Mouse (Mus musculus): ENCODE results near the gene Tmem265.

Gene Tmem265

GRCm38 (mm10) chr7:127561340-127561858, at the start of gene Tmem265:
Gene Tmem265, plus strand, starts transcription at chr7:127561390.
- DNase-seq (ENCODE audit: low read depth, low spot score) = no peak

- peak; percentile 95 for DNase-seq (ENCODE audit: low read depth, low spot score)
These were observed 49.4 kb upstream of the Tmem265 start, which contains the start of gene Srcap for GRCm38 (mm10) chr7:127511808-127512230. Gene Srcap, plus strand, starts transcription at chr7:127511983.

- peak; percentile 82 for DNase-seq (ENCODE audit: low read depth, low spot score)
These were observed 48.8 kb upstream of the Tmem265 start for GRCm38 (mm10) chr7:127512231-127513015.

- DNase-seq (ENCODE audit: low read depth, low spot score) = peak; percentile 62
These were observed 48.2 kb upstream of the Tmem265 start for GRCm38 (mm10) chr7:127513016-127513390.

GRCm38 (mm10) chr7:127513781-127514180, 47.4 kb upstream of the Tmem265 start:
- peak; percentile 3 for DNase-seq (ENCODE audit: low read depth, low spot score)

- no peak for DNase-seq (ENCODE audit: low read depth, low spot score)
These were observed 45.3 kb upstream of the Tmem265 start for GRCm38 (mm10) chr7:127515846-127516245.

- DNase-seq (ENCODE audit: low read depth, low spot score) = no peak
These were observed 44.8 kb upstream of the Tmem265 start for GRCm38 (mm10) chr7:127516344-127516743.

- no peak for DNase-seq (ENCODE audit: low read depth, low spot score)
These were observed 41.9 kb upstream of the Tmem265 start, which contains the start of gene Gm42715 for GRCm38 (mm10) chr7:127519284-127519683. Gene Gm42715, plus strand, starts transcription at chr7:127519584.

GRCm38 (mm10) chr7:127541671-127542070, 19.5 kb upstream of the Tmem265 start:
- no peak for DNase-seq (ENCODE audit: low read depth, low spot score)

GRCm38 (mm10) chr7:127549116-127549835, 11.9 kb upstream of the Tmem265 start:
- DNase-seq (ENCODE audit: low read depth, low spot score) = no peak

- DNase-seq (ENCODE audit: low read depth, low spot score) = no peak
These were observed 9.6 kb upstream of the Tmem265 start for GRCm38 (mm10) chr7:127551558-127551957.

- no peak for DNase-seq (ENCODE audit: low read depth, low spot score)
These were observed 610 bp upstream of the Tmem265 start for GRCm38 (mm10) chr7:127560580-127560979.

GRCm38 (mm10) chr7:127564381-127565150, 3.4 kb downstream of the Tmem265 start:
- peak; percentile 71 for DNase-seq (ENCODE audit: low read depth, low spot score)

- DNase-seq (ENCODE audit: low read depth, low spot score) = peak; percentile 99
These were observed 11.8 kb downstream of the Tmem265 start, which contains the start of gene Phkg2 for GRCm38 (mm10) chr7:127572895-127573471. Gene Phkg2, plus strand, starts transcription at chr7:127573340.

- DNase-seq (ENCODE audit: low read depth, low spot score) = no peak
These were observed 12.4 kb downstream of the Tmem265 start for GRCm38 (mm10) chr7:127573503-127574008.

GRCm38 (mm10) chr7:127574115-127574514, 12.9 kb downstream of the Tmem265 start:
- no peak for DNase-seq (ENCODE audit: low read depth, low spot score)

- DNase-seq (ENCODE audit: low read depth, low spot score) = no peak
These were observed 22.1 kb downstream of the Tmem265 start for GRCm38 (mm10) chr7:127583260-127583659.

GRCm38 (mm10) chr7:127585031-127585430, 23.8 kb downstream of the Tmem265 start:
- DNase-seq (ENCODE audit: low read depth, low spot score) = no peak

- DNase-seq (ENCODE audit: low read depth, low spot score) = no peak
These were observed 25.0 kb downstream of the Tmem265 start for GRCm38 (mm10) chr7:127586149-127586548.

- no peak for DNase-seq (ENCODE audit: low read depth, low spot score)
These were observed 26.0 kb downstream of the Tmem265 start for GRCm38 (mm10) chr7:127587196-127587595.

All from 3T3-L1 (cell line).